Mouse (Mus musculus) liver, adult (tissue): ENCODE data around the gene Vwa8.

Experiments used
- GATA4 ChIP-seq: IDR thresholded peaks from 2 replicates; pipeline ENCODE4 v1.6.1; 2014; ENCODE audit warnings: mild to moderate bottlenecking, low read length; ENCODE audit not compliant: insufficient replicate concordance

Vwa8 gene

DNA sequence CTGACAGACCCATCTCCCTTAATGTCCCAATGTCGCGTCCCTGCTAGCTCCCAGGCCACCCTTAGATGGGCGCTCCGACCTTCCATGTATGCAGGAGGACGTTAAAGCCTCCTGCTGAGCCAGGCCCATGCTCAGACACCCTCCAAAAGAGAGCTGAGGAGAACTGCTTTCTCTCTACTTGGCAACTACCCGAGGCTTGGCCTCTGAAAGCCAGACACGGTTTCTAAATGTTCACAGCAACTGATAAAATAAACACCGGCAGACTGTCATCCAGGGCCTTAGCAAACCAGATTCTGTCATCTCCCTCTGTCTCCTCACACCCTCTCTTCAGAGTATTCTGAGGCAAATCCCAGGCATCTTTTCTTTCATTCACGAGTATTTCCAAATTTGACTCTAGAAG, 377.2 kb downstream of the Vwa8 start:
- TF ChIP-seq GATA4 = no peak

- no peak for TF ChIP-seq GATA4
These were observed 377.9 kb downstream of the Vwa8 start for GRCm38 (mm10) chr14:79226741-79227140.

DNA sequence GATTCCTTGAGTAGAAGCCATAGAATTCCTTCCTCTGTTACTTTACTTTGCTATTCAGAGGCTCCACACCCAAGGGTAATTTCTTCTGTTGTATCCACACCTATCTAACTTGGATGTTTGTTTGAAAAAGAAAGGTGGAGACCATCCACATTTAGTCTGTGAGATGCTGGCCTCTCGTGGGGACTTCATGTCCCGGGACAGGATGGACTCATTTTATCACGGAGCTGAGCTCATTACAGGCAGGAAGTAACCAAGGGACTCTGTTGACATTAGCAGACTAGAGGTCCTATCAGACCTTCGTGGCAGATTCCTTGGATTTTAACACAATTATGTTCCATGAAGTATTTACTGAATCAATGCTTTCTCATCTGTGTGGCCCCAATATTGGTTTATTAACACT, 379.1 kb downstream of the Vwa8 start:
- no peak; the same call in 1 of the 2 replicates for TF ChIP-seq GATA4

- no peak for TF ChIP-seq GATA4
These were observed 382.8 kb downstream of the Vwa8 start for GRCm38 (mm10) chr14:79231677-79232076.

GRCm38 (mm10) chr14:79233697-79234096, 384.8 kb downstream of the Vwa8 start:
- no peak for TF ChIP-seq GATA4

- no peak for TF ChIP-seq GATA4
These were observed 385.7 kb downstream of the Vwa8 start for GRCm38 (mm10) chr14:79234513-79234912.

GRCm38 (mm10) chr14:79235157-79235556, 386.3 kb downstream of the Vwa8 start:
- TF ChIP-seq GATA4 = no peak

- TF ChIP-seq GATA4 = no peak
These were observed 387.4 kb downstream of the Vwa8 start for GRCm38 (mm10) chr14:79236261-79236660.

DNA sequence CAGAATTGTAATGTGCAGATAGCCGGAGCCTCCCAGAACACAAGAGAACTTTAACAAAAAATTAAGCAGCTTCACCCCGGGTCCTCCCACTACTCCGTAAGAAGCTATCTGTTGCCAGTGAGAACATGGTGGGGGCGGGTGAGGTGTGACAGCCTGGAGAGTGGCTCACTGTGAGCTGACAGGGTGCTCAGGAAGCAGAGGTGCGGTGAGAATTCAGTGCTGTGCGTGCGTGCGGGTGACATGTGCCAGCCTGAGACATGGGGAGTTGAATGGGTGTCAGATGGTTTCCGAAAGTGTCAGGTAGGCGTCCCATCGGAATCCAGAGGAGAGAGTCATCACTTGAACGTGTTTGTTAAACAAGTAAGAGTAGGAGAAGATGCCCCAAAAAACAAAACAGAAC, 390.6 kb downstream of the Vwa8 start:
- no peak for TF ChIP-seq GATA4

- TF ChIP-seq GATA4 = no peak
These were observed 392.3 kb downstream of the Vwa8 start for GRCm38 (mm10) chr14:79241057-79241570.

DNA sequence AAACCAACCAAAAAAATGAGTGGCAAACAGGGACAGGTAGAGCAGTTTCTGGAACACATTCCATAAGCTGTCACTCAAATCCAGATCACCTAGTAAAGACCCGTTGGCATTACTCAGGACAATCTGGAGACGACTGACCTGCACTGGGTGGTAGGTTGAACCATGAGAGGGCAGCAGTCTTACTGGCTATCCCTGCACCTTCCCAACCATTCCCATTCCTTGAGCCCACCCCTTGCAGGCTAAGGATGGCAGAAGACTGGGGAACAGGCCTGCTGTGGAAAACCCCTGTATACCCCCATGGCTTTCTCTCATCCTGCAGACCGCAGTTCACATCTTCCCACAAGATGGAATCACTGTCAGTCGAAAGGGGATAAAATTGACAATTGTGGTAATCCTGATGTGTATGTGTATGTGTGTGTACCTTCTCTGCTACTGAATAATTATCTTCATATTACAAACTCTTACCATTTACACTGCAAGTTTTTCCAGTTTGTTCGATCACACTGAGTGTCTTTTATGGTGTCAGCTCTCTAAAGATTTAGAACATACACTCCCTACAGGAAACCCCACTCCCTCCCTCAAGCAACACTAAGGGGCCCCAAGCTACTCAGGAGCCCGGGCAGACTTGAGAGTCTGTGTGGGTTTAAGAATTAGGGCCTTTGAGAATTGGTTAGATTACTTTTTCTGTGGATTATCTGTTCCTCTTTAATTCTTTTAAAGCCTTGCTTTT, 393.0 kb downstream of the Vwa8 start:
- no peak for TF ChIP-seq GATA4

- TF ChIP-seq GATA4 = no peak
These were observed 393.5 kb downstream of the Vwa8 start for GRCm38 (mm10) chr14:79242386-79242720.

- no peak for TF ChIP-seq GATA4
These were observed 394.4 kb downstream of the Vwa8 start for GRCm38 (mm10) chr14:79243038-79243883.

GRCm38 (mm10) chr14:79244571-79244970, 395.7 kb downstream of the Vwa8 start:
- TF ChIP-seq GATA4 = no peak

- no peak for TF ChIP-seq GATA4
These were observed 403.0 kb downstream of the Vwa8 start for GRCm38 (mm10) chr14:79251727-79252285.
